Mouse (Mus musculus): ENCODE data around the gene Col13a1.

Gene Col13a1

DNA sequence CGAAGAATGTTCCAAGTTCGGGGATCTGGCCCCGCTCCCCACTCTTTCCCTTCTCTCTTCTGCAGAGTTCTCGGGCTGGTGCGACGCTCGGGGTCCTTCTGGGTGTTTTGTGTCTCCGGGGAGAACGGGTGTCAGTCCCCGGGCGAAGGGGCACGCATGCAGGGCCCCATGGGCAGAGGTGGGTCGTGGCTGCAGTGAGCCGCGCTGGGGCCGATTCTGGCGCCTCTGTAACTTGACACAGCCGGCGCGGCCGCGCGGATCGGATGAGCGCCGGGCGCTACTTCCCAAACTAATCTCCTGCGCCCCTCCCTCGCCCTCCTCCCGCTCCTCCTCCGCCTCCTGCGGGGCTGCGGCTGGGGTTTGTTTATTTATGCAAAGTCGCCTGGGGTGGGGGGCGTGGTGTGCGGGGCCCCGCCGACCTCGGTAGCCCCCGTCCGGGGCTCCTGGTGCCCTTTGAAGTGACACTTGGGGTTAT, at the start of gene Col13a1:
Col13a1 (minus strand) TSS at position 243 of the 475 bp plus-strand sequence.
- DNase-seq: peak; percentile 45

DNA sequence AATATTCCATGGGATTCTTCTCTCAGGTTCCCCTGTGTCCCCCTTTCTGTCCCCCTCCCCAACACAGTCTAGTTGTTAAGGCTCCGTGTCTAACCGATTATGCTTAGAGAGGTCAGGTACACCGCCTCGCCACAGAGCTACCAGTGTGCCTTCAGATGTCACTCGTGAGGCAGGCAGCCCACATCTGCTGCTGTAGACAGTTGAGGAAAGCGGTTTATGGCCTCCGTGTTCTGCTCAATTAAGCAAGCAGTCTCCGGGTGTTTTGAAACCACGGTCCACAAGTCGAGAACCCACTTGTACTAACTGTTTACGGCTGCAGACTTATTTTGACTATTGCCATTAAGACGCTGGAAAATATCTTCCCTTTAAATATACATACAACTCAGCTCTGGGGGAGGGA, 48.8 kb upstream of the Col13a1 start:
- DNase-seq: no peak

DNA sequence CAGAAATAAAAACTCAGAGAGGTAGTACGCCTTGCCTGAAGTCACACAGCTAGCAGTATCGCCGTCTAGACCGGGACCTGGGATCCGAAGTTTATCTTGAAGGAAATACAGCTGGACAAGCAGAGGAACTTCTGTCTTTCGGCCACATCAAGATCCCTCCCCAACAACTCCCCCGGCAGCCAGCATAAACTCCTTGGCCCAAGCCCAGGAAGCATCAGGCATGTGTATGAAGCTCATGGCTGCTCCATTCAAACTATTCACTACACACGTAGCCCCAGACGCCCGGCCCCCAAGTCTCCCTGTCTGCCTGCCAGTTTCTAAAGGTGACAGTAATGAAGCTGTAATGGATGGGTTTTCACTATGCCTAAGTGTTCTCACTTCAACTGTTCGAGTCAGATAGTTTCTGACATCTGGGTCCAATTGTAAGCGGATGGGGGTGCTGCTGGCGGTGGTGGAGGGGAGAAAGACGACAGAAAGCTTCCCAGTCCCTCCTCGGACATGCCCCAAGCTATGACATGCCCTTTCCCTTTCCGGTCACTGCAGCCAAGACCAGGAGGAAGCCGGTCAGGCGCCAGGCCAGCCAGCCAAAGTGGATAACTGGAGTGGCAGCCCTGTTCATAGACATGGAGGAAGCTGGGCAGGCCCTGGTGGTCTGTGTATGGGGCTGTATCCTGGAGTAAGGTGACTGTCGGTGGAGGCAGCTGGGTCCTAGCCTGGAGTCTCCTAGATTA, 45.1 kb upstream of the Col13a1 start:
- DNase-seq: peak; percentile 69

DNA sequence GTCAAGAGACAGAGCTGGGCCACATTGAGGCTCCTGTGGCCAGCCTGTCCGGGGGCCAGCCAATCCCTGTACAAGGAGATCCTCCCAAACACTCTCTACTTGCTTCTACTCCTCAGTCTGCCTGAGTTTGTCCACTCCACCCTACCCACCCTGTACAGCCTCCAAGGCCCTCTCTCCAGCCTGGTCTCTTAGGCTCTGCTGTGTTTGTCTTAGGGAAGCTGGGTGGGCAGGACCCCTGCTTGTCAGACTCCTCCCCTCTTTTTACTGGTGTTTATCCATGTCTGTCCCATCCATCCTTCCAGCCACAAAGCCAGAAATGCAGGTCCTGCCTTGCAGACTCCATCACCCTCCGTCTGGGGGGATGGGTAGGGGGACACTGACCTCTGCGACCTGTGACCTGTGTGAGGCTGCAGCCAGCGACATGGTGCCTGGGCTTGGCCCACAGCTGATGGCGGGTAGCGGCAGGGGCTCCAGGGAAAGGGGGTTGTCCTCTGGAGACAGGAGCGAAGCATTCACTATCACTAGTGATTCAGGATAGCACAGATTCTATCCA, 41.2 kb upstream of the Col13a1 start:
- DNase-seq: no peak

DNA sequence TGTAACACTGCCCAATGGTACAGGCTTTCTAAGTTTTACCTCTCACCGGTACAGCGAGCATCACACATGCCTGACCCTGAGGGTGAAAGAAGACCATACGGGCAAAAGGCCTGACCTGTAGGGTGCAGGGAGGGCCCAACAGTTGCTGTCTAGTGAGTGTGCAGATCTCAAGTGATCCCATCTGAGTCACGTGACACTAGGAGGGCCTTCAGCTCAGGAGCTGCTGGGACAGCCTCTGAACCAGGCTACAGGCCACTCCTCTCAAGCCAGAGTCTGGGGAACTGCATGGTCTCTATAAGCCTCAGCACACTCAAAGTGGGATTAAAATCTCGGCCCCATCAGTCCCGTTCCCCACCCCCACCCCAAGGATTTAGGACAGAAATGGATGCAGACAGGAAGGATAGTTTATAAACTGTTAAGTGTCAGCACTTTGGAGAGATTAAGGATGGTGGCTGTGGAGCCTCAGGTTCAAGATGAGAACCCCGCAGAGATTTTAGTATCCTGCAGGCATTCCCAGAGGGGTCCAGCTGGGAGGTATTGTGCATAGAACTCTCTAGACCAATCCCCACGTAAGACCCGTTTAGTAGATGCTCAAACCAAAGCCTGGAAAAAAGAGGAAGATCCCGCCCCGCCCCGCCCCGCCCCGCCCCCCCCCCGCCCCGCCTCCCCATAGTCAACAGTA, 40.6 kb upstream of the Col13a1 start:
- no peak for DNase-seq

DNA sequence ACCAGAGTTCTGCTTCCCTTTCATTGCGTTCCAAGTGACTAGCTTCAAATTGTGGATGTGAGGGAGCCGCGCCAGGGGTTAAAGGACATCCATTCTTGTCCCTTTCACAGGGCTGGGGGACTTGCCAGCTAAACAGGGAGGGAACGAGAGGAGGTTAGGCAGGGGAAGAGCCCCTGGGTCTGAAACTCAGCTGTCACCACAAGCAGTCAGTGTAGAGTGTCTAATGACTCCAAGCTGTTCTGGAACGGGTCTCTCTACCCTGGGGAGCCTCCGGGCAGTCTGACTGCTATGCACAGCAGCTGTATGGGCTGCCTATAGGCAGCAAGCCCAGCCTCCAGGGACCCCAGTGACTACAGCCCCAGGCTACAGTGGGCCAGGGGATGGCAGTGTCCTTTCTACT, 38.0 kb upstream of the Col13a1 start:
- DNase-seq: peak; percentile 51

DNA sequence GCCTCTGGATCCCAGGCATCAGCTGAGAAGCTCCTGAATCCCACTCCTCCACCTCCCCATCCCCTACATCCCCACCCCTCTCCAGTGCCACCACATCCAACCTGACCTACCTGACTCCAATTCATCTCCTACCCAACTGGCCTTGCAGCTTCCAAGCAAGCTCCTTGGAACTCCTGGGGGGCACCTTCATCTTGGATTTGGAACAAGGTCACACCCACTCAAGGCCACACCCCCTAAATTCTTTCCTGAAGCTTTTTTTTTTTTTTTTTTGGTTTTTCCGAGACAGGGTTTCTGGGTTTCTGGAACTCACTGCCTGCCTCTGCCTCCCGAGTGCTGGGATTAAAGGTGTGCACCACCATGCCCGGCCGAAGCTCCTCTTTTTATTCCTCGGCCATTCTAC, 34.3 kb upstream of the Col13a1 start:
- no peak for DNase-seq

DNA sequence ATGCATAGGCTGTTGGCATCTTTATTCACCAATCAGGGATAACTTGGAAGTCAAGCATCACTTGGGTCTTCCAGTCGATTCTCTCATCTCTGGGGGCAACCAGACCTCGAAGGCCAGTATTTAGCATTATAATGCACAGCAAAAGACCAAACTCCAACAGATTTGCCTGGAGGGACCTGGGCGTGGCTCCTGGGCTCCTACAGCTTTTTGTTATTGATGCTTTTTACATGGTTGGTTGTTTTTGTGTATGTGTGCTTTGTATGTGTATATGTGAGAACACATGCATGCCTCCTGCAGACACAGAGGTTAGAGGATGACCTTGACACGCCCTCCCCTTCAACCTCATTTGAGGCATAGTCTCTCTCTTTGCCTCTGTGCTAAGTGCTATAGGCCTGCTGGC, 33.5 kb upstream of the Col13a1 start:
- no peak for DNase-seq

DNA sequence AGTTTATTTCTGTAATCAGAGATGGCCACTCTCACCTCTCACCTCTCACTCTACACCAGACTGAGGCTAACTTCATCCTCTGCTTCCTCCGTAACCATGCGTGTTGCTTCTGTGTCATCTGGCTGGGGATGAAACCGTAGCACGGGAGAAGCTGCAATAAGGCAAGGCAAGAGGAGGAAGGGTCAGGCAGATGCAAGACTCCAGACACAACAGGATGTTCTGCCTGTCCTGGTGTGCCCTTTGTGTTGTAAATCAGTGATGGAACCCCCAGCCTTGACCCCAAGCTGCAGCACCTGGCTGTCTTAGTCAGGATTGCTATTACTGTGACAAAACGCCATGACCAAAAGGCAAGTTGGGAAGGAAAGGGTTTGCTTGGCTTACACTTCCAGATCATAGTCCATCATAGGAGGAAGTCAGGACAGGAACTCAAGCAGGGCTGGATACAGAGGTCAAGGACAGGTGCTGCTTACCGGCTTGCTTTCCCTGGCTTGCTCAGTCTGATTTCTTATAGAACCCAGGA, 31.1 kb upstream of the Col13a1 start:
- no peak for DNase-seq

DNA sequence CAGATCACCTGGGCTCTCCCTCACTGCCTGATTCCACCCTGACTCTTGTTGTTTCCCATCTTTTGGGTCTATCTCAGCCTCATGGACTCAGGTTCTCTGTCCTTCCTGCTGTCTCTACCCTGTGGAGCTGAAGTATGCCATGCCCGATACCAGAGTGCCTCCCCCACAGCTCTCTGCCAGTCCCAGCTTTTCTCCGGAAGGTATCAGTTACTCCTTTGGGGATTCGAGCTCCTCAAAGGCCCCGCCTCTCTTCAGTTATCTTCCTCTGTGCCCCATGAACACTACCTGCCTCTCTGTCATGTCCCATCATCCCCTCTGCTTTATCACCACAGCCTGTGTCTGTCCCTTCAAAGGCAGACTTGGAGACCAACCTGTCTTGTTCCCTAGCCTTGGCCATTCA, 29.1 kb upstream of the Col13a1 start:
- DNase-seq: no peak

DNA sequence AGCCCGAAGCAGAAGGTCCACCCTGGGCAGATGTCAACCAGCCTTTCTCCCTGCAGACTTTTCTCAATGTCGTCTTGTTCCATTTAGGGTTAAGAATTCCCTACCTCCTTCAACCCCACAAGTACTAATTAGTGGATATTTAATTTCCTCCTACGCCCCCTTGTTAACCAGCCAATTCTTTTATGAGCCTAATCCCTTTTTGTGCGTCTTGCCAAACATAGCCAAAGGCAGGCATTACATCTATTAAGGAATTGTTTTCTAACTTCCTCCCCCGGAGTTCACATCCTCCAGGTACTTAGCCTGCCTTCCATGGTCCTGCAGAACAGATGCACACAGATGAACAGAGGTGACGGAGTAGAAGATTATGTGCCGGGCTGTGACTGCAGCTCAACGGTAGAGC, 27.5 kb upstream of the Col13a1 start:
- no peak for DNase-seq

DNA sequence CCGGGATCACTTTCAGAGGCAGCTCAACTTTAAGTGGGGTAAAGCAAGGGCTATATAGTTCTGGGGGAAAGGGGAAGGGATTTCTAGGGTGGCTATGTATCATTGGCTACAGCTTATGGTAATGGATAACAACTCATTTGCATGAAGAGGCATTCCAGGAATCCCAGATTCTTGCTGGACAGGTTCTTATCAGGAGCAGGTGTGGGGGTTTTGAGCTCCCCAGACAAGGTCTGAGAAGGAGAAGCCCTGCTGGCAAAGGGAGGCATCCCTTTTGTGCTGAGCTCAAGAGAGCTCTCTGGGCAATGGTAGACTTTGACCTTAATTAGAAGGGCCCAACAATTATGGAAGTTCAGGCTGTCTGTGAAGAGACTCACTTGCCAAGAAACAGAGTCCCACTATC, 21.3 kb upstream of the Col13a1 start:
- DNase-seq: no peak

DNA sequence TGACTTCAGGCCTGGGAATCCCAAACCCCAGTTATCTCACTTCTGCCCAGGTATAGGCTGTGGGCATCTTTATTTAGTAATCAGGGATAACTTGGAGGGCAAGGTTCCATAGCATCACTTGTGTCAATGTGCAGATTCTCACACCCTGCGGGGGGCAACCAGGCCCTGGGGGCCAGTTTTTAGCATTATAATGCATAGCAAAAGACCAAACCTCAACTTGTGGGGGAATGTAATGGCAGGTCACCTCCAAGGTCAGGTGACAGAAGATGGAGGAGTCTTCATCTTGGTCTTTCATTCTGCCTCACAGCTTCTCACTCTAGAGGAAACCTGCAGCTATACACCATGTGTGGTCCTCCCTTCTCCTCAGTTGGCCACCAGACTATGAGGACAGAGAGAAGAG, 20.9 kb upstream of the Col13a1 start:
- no peak for DNase-seq

DNA sequence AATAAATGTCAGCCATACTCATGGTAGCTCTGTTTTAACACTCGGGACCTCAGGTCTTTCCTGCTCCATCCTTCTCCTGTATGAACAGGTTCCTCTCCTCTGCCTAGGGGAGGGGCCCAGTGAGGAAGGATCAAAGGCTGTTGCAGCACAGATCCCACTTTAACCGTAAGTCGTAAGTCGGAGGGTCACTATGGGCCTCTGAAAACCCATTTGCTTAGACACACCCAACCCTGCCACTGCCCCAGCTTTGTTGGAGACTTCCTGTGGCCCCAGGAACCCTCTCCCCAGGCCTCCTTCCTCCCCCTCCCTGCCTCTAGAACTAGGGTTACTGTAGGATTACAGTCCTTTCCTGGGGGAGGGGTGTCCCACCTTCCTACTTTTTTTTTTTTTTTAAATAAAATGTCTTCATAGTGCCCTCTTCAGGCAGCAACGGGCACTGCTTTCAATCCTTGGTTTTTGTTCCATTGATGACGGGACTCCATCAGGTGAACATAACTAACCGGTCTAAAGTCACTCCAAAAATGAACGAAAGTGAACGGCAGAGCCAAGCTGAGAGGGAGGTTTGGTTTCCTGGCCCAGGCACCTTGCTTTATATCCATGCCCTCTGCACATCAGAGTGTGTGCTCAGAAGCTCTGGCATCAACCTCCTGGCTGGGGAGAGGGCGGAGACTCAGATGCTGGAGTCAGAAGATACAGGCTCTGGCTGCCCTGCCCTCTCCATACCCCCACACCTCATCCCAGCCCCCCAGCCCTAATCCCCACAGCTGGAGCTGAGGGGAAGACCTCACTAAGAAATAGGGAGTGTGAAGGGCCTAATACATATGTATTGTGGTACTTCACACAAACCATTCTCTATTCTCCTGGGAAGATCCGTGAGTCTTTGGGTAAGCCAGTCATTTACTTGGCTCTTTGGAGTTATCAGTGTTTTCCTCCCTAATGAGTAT, 12.8 kb upstream of the Col13a1 start:
- no peak for DNase-seq

DNA sequence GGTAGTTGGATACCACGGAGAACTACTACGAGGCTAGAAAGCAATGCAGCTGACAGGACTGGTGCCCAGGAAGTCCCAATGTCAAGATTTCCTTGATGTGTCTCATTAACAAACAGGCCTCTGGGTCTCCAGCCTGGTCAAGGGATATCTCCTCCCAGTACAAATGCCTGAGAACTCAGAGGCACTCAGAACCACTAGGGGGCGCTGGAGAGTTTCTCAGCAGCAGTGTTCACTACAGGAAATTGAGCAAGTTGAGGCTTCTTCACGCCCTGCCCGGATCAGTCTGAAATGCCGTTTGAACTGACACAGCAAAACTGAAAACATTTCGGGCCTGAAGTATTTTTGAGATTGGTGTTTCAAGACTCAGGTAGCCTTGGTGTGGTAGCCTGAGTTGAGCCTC, 1.5 kb upstream of the Col13a1 start:
- peak; percentile 91 for DNase-seq

DNA sequence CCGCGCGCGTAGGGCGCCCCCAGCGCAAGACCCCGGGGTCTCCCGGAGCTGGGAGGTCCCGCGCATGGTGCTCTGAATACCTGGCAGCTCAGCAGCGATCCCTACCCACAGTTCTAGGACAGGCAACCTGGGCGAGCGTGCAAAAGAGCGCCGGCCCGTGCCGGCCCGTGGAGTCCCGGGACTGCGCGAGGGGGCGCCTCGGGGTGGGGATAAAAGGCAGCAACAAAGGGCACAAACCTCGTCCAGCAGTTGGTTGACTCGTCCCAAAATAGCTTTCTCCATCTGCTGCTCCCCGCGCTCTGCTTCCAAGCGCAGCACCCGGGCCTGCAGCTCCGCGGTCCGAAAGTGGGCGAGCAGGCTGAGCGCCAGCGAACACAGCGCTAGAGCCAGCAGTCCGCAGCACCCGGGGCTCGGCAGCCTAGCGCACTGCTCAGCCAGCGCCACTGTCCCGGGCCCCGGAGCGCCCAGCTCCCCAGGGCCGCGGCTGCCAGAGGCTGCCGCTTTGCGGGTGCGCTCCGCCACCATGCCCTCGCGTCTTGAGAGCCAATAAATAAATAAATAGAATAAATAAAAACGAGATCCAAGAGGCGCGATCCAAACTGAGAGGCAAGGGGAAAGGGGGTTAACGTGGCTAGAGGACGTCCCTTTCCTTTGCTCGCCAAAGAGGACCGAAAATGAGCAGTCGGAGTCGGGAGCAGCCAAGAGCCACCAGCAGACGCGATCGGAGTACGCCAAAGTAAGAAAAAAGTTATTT, 619 bp downstream of the Col13a1 start:
- DNase-seq: peak; percentile 38

DNA sequence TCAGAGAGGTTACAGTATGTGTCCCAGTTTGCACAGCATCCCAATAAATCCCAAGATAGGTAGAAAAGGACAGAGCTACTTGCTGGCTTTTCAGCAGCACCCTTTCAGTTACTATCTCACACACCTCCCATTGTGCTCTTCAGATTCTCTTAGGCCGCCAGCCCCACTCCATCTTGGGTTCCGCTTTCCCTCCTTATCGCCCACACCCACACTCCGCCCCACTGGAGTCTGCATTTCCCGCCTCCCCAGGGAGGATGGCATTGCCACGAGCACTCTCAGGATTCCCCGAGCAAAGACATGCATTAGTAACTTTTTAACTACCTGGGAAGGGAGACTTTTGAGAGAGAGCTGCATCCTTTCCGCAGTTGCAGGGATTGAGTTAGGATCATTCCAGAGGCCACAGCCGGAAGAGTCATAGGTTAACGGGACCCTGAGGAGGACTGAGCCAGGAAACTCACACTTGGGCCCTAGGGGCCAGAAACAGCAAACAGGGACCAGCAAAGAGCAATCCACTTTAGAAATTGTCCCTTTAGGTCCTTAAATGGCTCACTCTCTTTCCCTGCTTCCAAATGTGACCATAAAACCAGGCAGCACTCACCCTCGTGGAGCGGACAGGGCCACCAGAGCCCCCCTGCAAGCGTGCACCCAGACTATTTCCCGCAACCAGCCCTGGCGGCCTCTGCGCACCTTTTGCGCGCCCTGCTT, 1.4 kb downstream of the Col13a1 start:
- DNase-seq: no peak

DNA sequence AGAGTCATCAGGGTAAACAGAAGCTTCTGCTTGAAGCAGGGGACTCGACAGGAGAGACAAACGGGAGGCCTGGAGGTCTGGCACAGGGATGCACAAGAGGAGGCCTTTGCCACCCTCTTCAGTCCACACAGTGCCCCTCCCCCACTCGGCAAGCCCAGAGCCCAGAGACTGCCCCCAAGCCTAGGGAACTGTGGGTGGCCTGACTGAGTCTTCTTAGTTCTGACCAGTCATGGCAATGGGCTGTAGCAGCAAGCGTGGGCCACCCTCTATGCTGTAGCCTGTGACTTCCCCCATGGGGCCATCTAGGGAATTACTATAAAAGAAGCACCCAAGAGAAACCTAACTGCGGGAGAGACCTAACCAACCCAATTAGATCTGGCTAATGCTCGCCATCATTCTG, 1.9 kb downstream of the Col13a1 start:
- DNase-seq: peak; percentile 28

DNA sequence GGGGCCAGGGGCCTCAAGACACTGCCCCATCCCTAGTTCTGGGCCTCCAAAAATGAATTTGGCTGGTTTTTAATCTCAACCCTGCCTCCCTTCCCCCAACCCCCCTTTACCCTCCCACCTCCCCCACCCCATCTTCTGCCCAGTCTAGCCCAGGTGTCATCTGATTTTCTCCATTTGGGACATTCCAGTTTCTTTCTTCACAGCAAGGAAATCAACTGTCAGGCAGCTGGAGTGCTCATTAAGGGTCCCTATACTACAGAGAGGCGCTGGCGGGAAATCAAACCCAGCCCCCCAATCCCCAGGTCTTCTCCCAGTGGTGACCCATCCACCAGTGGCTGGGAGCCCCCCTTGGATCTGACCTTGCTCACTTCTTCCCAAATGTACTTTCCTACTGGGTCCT, 4.3 kb downstream of the Col13a1 start:
- no peak for DNase-seq

DNA sequence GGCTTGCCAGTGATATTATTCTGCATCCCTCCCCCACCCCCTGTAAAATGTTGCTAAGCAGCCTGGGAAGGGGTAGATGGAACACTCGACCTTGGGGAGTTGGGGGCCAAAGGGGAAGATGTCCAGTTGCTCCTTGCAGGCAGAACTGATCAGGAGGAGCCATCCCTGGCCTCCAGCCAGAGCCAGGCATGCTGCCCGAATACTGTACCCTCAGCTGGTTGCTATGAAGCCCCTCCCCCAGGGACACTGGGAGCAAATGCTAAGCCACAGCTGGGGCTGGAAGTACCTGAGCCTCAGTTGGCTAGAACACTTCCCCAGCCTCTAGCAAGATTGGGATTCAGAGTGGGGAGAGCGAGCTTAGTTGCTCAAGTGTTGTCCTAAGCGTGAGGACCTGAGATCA, 6.9 kb downstream of the Col13a1 start:
- no peak for DNase-seq

DNA sequence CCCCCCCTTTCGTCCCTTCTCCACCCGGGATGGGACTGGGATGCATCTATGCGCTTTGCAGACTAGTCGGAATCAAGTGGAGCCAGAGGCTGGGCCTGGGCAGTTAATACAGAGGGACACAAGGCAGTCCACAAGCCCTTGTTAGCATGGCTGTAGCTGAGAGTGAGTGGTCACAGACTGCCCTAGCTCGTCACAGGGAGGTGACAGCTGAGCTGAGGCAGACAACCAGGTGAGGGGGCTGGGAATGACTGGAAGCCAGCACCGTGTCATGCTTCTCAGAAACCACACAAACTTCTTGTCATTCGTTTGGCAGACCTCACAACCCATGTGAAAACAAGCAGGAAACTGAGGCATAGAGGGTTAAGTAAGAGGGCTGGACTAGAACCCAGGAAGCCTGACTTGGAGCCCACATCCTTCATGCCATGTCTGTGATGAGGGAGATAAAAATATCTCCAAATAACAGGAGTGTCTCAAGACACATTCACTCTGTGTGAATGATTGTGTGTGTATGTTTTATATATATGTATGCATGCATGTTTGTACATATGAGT, 10.8 kb downstream of the Col13a1 start:
- no peak for DNase-seq

Measured in kidney, postnatal 14 days (tissue).